Comparison of ENCODE assay signal across 12 mouse cellular contexts in genomic region chr11:112197620-112198268, GRCm38 (mm10).
DNase-seq lines count a peak whose midpoint lies in the region; ATAC-seq lines count a peak whose summit lies in the region.
"Had no signal": no experiment of that assay in that cellular context is flagged by ENCODE, and none has a peak within 500 bp of the region (broad histone marks: within the 10 kb centered on the region; RNA-seq: fewer than 3 reads in every experiment).

No protein-coding gene starts in this region.

- no peak overlapping the region for H3K4me3 ChIP-seq in hindbrain, embryonic 11.5 days (ENCODE audit: low read depth, low read length)
- no peak overlapping the region for H3K4me3 ChIP-seq in midbrain, embryonic 16.5 days (ENCODE audit: low read depth, low read length)
- no peak overlapping the region for H3K4me3 ChIP-seq in kidney, embryonic 14.5 days (ENCODE audit: low read length)
- H3K4me3 ChIP-seq: heart, embryonic 15.5 days; lung, embryonic 15.5 days had no signal

- peak overlapping the region; percentile 25 for H3K4me2 ChIP-seq in hindbrain, embryonic 11.5 days (replicated peaks; ENCODE audit: low read depth, low read length)
- peak overlapping the region; percentile 31 for H3K4me2 ChIP-seq in midbrain, embryonic 16.5 days (ENCODE audit: low read length)
- no peak overlapping the region for H3K4me2 ChIP-seq in kidney, embryonic 14.5 days (replicated peaks; ENCODE audit: low read depth, low read length)
- H3K4me2 ChIP-seq: heart, embryonic 15.5 days; lung, embryonic 15.5 days had no signal

- no peak overlapping the region for H3K27ac ChIP-seq in hindbrain, embryonic 11.5 days (ENCODE audit: low read depth, low read length)
- no peak overlapping the region for H3K27ac ChIP-seq in midbrain, embryonic 16.5 days (ENCODE audit: low read length)
- no peak overlapping the region for H3K27ac ChIP-seq in kidney, embryonic 14.5 days (ENCODE audit: low read depth, low read length)
- H3K27ac ChIP-seq: heart, embryonic 15.5 days; lung, embryonic 15.5 days had no signal

- peak; percentile 87 for ATAC-seq in hindbrain, embryonic 11.5 days (ENCODE audit: low FRiP score)
- no peak for ATAC-seq in midbrain, embryonic 16.5 days
- no peak for ATAC-seq in kidney, embryonic 14.5 days (ENCODE audit: low FRiP score, low TSS enrichment)

- no peaks in the 10 kb centered on the region for H3K9me3 ChIP-seq in hindbrain, embryonic 11.5 days (ENCODE audit: control insufficient read depth, low read length)
- H3K9me3 ChIP-seq in midbrain, embryonic 16.5 days (replicated peaks; ENCODE audit: control insufficient read depth, low read length, poor library complexity, severe bottlenecking) = no peaks in the 10 kb centered on the region
- no peaks in the 10 kb centered on the region for H3K9me3 ChIP-seq in kidney, embryonic 14.5 days (ENCODE audit: control insufficient read depth, low read length)
- H3K9me3 ChIP-seq: heart, embryonic 15.5 days; lung, embryonic 15.5 days had no signal

- H3K4me1 ChIP-seq in hindbrain, embryonic 11.5 days (replicated peaks; ENCODE audit: control insufficient read depth, insufficient read depth, low read length) = no peaks in the 10 kb centered on the region
- H3K4me1 ChIP-seq in midbrain, embryonic 16.5 days (ENCODE audit: control insufficient read depth, insufficient read depth, low read length) = peaks cover 6% of the 10 kb centered on the region; the same call in 1 of the 2 replicates
- H3K4me1 ChIP-seq in kidney, embryonic 14.5 days (ENCODE audit: control insufficient read depth, insufficient read depth, low read length) = no peaks in the 10 kb centered on the region
- H3K4me1 ChIP-seq: heart, embryonic 15.5 days; lung, embryonic 15.5 days had no signal

- no peaks in the 10 kb centered on the region for H3K36me3 ChIP-seq in hindbrain, embryonic 11.5 days (ENCODE audit: control insufficient read depth, insufficient read depth, low read length)
- no peaks in the 10 kb centered on the region for H3K36me3 ChIP-seq in midbrain, embryonic 16.5 days (ENCODE audit: control insufficient read depth, insufficient read depth, low read length)
- no peaks in the 10 kb centered on the region for H3K36me3 ChIP-seq in kidney, embryonic 14.5 days (ENCODE audit: control insufficient read depth, insufficient read depth, low read length)
- H3K36me3 ChIP-seq: heart, embryonic 15.5 days; lung, embryonic 15.5 days had no signal

- DNase-seq in ZHBTc4 (ENCODE audit: low read depth, low spot score) (peak; percentile 26), adipocyte (ENCODE audit: low spot score) (no peak)
- peak; percentile 46 for DNase-seq in embryo, embryonic 11 days
- peak; percentile 41 for DNase-seq in hindbrain, embryonic 11.5 days (ENCODE audit: low spot score)
- DNase-seq in gastrocnemius, adult 18-20 months (ENCODE audit: low spot score) = no peak
- DNase-seq: adrenal gland, postnatal 36 days; cerebellum, postnatal 25 days; kidney, postnatal 10 days had no signal

- 0 out of 2 replicates have a peak overlapping the region, but pooled peaks have one; percentile 17 for H3K9ac ChIP-seq in hindbrain, embryonic 11.5 days (ENCODE audit: low read depth, low read length)
- no peak overlapping the region for H3K9ac ChIP-seq in midbrain, embryonic 16.5 days (ENCODE audit: low read depth, low read length)
- no peak overlapping the region for H3K9ac ChIP-seq in kidney, embryonic 14.5 days (ENCODE audit: low read depth, low read length)
- H3K9ac ChIP-seq: heart, embryonic 15.5 days; lung, embryonic 15.5 days had no signal

- no peaks in the 10 kb centered on the region for H3K27me3 ChIP-seq in hindbrain, embryonic 11.5 days (ENCODE audit: control insufficient read depth, insufficient read depth, low read length)
- H3K27me3 ChIP-seq in midbrain, embryonic 16.5 days (ENCODE audit: control insufficient read depth, insufficient read depth, low read depth, low read length) = no peaks in the 10 kb centered on the region
- H3K27me3 ChIP-seq in kidney, embryonic 14.5 days (ENCODE audit: control insufficient read depth, insufficient read depth, low read length) = no peaks in the 10 kb centered on the region; the same call in 1 of the 2 replicates
- H3K27me3 ChIP-seq: heart, embryonic 15.5 days had no signal

- 9% methylated on average over 18 of the region's 18 CpGs for WGBS in hindbrain, embryonic 11.5 days
- 7% methylated on average over 18 of the region's 18 CpGs for WGBS in midbrain, embryonic 16.5 days
- WGBS in kidney, embryonic 14.5 days = 10% methylated on average over 18 of the region's 18 CpGs

Comparison
In these comparisons a context has a peak if more than half of its experiments do, and no peak if none do; other contexts are left out.
1. DNase-seq: peak in ZHBTc4 (single experiment), embryo, embryonic 11 days (single experiment) and hindbrain, embryonic 11.5 days (single experiment); none in gastrocnemius, adult 18-20 months (single experiment) and adipocyte (single experiment).